Mouse (Mus musculus): ENCODE measurements around the gene Enox1.

DNA sequence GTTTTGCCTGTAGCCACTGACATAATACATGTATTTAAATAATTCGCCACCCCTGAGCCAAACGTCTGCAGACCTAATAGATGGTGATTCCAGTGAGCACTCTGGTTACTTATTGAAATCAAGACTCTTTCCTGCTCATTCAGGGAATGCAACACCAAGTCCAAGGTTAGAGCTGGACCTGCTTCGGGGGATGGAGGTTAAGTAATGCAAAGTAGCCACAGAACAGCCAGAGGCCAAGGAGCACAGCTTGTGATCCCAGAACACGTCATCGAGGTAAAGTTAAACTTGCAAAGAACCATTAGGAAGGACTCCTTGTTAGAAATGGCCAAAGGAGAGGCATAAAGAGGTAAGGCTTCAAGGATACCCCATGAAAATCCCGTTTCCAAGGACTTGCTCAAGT, 6.0 kb upstream of the Enox1 start:
- no peak for TF ChIP-seq CTCF (IDR thresholded peaks at IDR 0.05)
- no peak for TF ChIP-seq POLR2A (IDR thresholded peaks at IDR 0.05; ENCODE audit: insufficient read depth, low read depth, low read length)
